ENCODE assay signal across 16 mouse cellular contexts in genomic region chr19:43598741-43599660, GRCm38 (mm10). TPM values are rescaled to one million over a fixed set of nuclear protein-coding genes. Genes with fewer than 3 reads are reported as not detected.
DNase-seq lines count a peak whose midpoint lies in the region; ATAC-seq lines count a peak whose summit lies in the region.
"Had no signal": no experiment of that assay in that cellular context is flagged by ENCODE, and none has a peak within 500 bp of the region (broad histone marks: within the 10 kb centered on the region; RNA-seq: fewer than 3 reads in every experiment).

No protein-coding gene starts in this region.

- H3K9ac ChIP-seq in midbrain, embryonic 11.5 days (ENCODE audit: low read length), result no peak overlapping the region
- H3K9ac ChIP-seq in midbrain, embryonic 14.5 days (replicated peaks; ENCODE audit: low read length), result no peak overlapping the region
- no peak overlapping the region for H3K9ac ChIP-seq in limb, embryonic 12.5 days (replicated peaks)
- no peak overlapping the region for H3K9ac ChIP-seq in stomach, embryonic 15.5 days
- H3K9ac ChIP-seq: forebrain, embryonic 13.5 days had no signal

- no peaks in the 10 kb centered on the region for H3K9me3 ChIP-seq in heart, embryonic 10.5 days
- H3K9me3 ChIP-seq in midbrain, embryonic 11.5 days (ENCODE audit: control insufficient read depth, low read length), result no peaks in the 10 kb centered on the region
- no peaks in the 10 kb centered on the region for H3K9me3 ChIP-seq in midbrain, embryonic 14.5 days (ENCODE audit: control insufficient read depth, low read length)
- no peaks in the 10 kb centered on the region for H3K9me3 ChIP-seq in limb, embryonic 12.5 days
- no peaks in the 10 kb centered on the region for H3K9me3 ChIP-seq in stomach, embryonic 15.5 days
- H3K9me3 ChIP-seq: forebrain, embryonic 13.5 days had no signal

- H3K36me3 ChIP-seq in heart, embryonic 10.5 days, result no peaks in the 10 kb centered on the region
- no peaks in the 10 kb centered on the region for H3K36me3 ChIP-seq in midbrain, embryonic 11.5 days (ENCODE audit: control insufficient read depth, insufficient read depth, low read length)
- H3K36me3 ChIP-seq in midbrain, embryonic 14.5 days (ENCODE audit: control insufficient read depth, insufficient read depth, low read length), result no peaks in the 10 kb centered on the region
- H3K36me3 ChIP-seq in limb, embryonic 12.5 days, result no peaks in the 10 kb centered on the region
- no peaks in the 10 kb centered on the region for H3K36me3 ChIP-seq in stomach, embryonic 15.5 days

- H3K4me1 ChIP-seq in heart, embryonic 10.5 days, result peaks cover 19% of the 10 kb centered on the region
- no peaks in the 10 kb centered on the region for H3K4me1 ChIP-seq in midbrain, embryonic 11.5 days (ENCODE audit: control insufficient read depth, insufficient read depth, low read length)
- H3K4me1 ChIP-seq in midbrain, embryonic 14.5 days (ENCODE audit: control insufficient read depth, insufficient read depth, low read length), result no peaks in the 10 kb centered on the region
- peaks cover 5% of the 10 kb centered on the region; the same call in 1 of the 2 replicates for H3K4me1 ChIP-seq in limb, embryonic 12.5 days (replicated peaks)
- peaks cover 20% of the 10 kb centered on the region; the same call in 1 of the 2 replicates for H3K4me1 ChIP-seq in stomach, embryonic 15.5 days

- no peak for ATAC-seq in midbrain, embryonic 11.5 days (ENCODE audit: low FRiP score)
- ATAC-seq in midbrain, embryonic 14.5 days (ENCODE audit: low FRiP score, low TSS enrichment), result no peak
- ATAC-seq in limb, embryonic 12.5 days (ENCODE audit: insufficient number of reproducible peaks, insufficient read depth, low FRiP score, low TSS enrichment, low read depth), result no peak
- no peak for ATAC-seq in stomach, embryonic 15.5 days (ENCODE audit: insufficient read depth, low FRiP score, low read depth)
- no peak for ATAC-seq in monocyte, adult 5-6 weeks (replicated peaks; ENCODE audit: insufficient number of reproducible peaks, low FRiP score, low TSS enrichment, poor library complexity, severe bottlenecking)
- ATAC-seq in granulocyte monocyte progenitor cell, adult 5-6 weeks (replicated peaks; ENCODE audit: poor library complexity, severe bottlenecking), result no peak; the same call in 1 of the 2 replicates
- ATAC-seq: forebrain, embryonic 13.5 days; Patski had no signal

- DNase-seq in heart, embryonic 10.5 days (ENCODE audit: low spot score), result no peak
- DNase-seq in heart, adult 9 months (ENCODE audit: low spot score in 2 of 2), result no peak
- peak; percentile 93 for DNase-seq in midbrain, embryonic 11.5 days (ENCODE audit: low spot score, missing footprints)
- no peak for DNase-seq in midbrain, embryonic 14.5 days
- DNase-seq: adrenal gland, adult 2 months; B cell, adult 2 months; heart, postnatal 36 days; right cerebral cortex, adult 18-20 months had no signal

- peaks cover 100% of the 10 kb centered on the region for H3K27me3 ChIP-seq in heart, embryonic 10.5 days (ENCODE audit: insufficient read depth, poor library complexity, severe bottlenecking)
- H3K27me3 ChIP-seq in midbrain, embryonic 11.5 days (ENCODE audit: control insufficient read depth, insufficient read depth, low read length), result peaks cover 95% of the 10 kb centered on the region
- H3K27me3 ChIP-seq in midbrain, embryonic 14.5 days (ENCODE audit: control insufficient read depth, insufficient read depth, low read length), result peaks cover 95% of the 10 kb centered on the region
- H3K27me3 ChIP-seq in limb, embryonic 12.5 days, result peaks cover 97% of the 10 kb centered on the region
- H3K27me3 ChIP-seq in stomach, embryonic 15.5 days (replicated peaks), result peaks cover 92% of the 10 kb centered on the region
- H3K27me3 ChIP-seq: Patski had no signal

- H3K4me3 ChIP-seq in heart, embryonic 10.5 days, result peak overlapping the region; percentile 35
- no peak overlapping the region for H3K4me3 ChIP-seq in midbrain, embryonic 11.5 days (ENCODE audit: low read depth, low read length)
- no peak overlapping the region for H3K4me3 ChIP-seq in midbrain, embryonic 14.5 days (replicated peaks; ENCODE audit: low read depth, low read length)
- H3K4me3 ChIP-seq in limb, embryonic 12.5 days (replicated peaks), result 0 out of 2 replicates have a peak overlapping the region, but pooled peaks have one; percentile 19
- H3K4me3 ChIP-seq in stomach, embryonic 15.5 days (replicated peaks), result 0 out of 2 replicates have a peak overlapping the region, but pooled peaks have one; percentile 7
- H3K4me3 ChIP-seq: forebrain, embryonic 13.5 days had no signal

- H3K4me2 ChIP-seq in midbrain, embryonic 11.5 days, result no peak overlapping the region
- no peak overlapping the region for H3K4me2 ChIP-seq in midbrain, embryonic 14.5 days (ENCODE audit: low read length)
- H3K4me2 ChIP-seq in limb, embryonic 12.5 days, result peak overlapping the region; percentile 34; the same call in 1 of the 2 replicates
- H3K4me2 ChIP-seq in stomach, embryonic 15.5 days, result peak overlapping the region; percentile 37
- H3K4me2 ChIP-seq: forebrain, embryonic 13.5 days had no signal

- WGBS in heart, embryonic 10.5 days, result 3% methylated on average over 23 of the region's 25 CpGs
- 2% methylated on average over 22 of the region's 25 CpGs for WGBS in midbrain, embryonic 11.5 days
- 2% methylated on average over 25 of the region's 25 CpGs for WGBS in midbrain, embryonic 14.5 days
- 2% methylated on average over 24 of the region's 25 CpGs for WGBS in limb, embryonic 12.5 days
- WGBS in stomach, embryonic 15.5 days, result 9% methylated on average over 24 of the region's 25 CpGs

- H3K27ac ChIP-seq in heart, embryonic 10.5 days, result no peak overlapping the region
- no peak overlapping the region for H3K27ac ChIP-seq in midbrain, embryonic 11.5 days (ENCODE audit: low read depth, low read length)
- no peak overlapping the region for H3K27ac ChIP-seq in midbrain, embryonic 14.5 days (replicated peaks; ENCODE audit: low read depth, low read length)
- no peak overlapping the region for H3K27ac ChIP-seq in limb, embryonic 12.5 days
- 0 out of 2 replicates have a peak overlapping the region, but pooled peaks have one; percentile 28 for H3K27ac ChIP-seq in stomach, embryonic 15.5 days
- H3K27ac ChIP-seq: forebrain, embryonic 13.5 days had no signal

RNA-seq across cellular contexts. Expression of gene Nkx2-3, which starts 13.1 kb away (rescaled TPM):
- 0.55 and 2.4 TPM in 2 replicates for polyA plus RNA-seq in heart, embryonic 10.5 days (2016; fragmentation: Nextera tagmentation; extraction: Ambion mirVana)
- polyA plus RNA-seq in midbrain, embryonic 11.5 days (2014; fragmentation: Nextera tagmentation; extraction: Ambion mirVana), result 0.60 and 0.77 TPM in 2 replicates
- polyA plus RNA-seq in midbrain, embryonic 14.5 days (2014; fragmentation: Nextera tagmentation; extraction: Ambion mirVana), result 0.30 and 0.62 TPM in 2 replicates
- not detected in 2 replicates for polyA plus RNA-seq in limb, embryonic 12.5 days (2016; fragmentation: Nextera tagmentation; extraction: Ambion mirVana)
- polyA plus RNA-seq in stomach, embryonic 15.5 days (2015; fragmentation: Nextera tagmentation; extraction: Ambion mirVana), result 26.3 and 31.4 TPM in 2 replicates
- total RNA-seq in monocyte, adult 5-6 weeks (2017), result not detected in 3 replicates
- not detected in 2 replicates for total RNA-seq in granulocyte monocyte progenitor cell, adult 5-6 weeks (2014; fragmentation: Nextera tagmentation)
- total RNA-seq in granulocyte monocyte progenitor cell, adult 5-6 weeks (2017), result not detected in 2 replicates
- total RNA-seq: adrenal gland, adult 2 months; gastrocnemius, adult 8-10 months; heart, postnatal 36 days had no signal
- polyA plus RNA-seq: adrenal gland, adult 2 months; lung, embryonic 16.5 days had no signal

Comparison
In these comparisons a context has a peak if more than half of its experiments do, and no peak if none do; other contexts are left out.
1. H3K4me3 ChIP-seq: peak in heart, embryonic 10.5 days (single experiment), limb, embryonic 12.5 days (single experiment) and stomach, embryonic 15.5 days (single experiment); none in midbrain, embryonic 11.5 days (single experiment) and midbrain, embryonic 14.5 days (single experiment).
2. H3K4me2 ChIP-seq: peak in limb, embryonic 12.5 days (single experiment) and stomach, embryonic 15.5 days (single experiment); none in midbrain, embryonic 11.5 days (single experiment) and midbrain, embryonic 14.5 days (single experiment).